Mouse (Mus musculus): ENCODE measurements at regions not wholly inside any gene's neighbourhood (a gene's known extent, or its start where the extent isn't known, plus 50 kb on each side); places are given as distances from the start of the nearest gene placed in this dataset.

- DNase-seq (ENCODE audit: low spot score) (no peak), ATAC-seq (ENCODE audit: low FRiP score) (no peak)
- H3K36me3 ChIP-seq (replicated peaks; ENCODE audit: control insufficient read depth, insufficient read depth): no peaks in the 10 kb centered on the region
- H3K9ac ChIP-seq: no peak overlapping the region
- H3K27ac ChIP-seq: no peak overlapping the region
- no peaks in the 10 kb centered on the region for H3K27me3 ChIP-seq (ENCODE audit: control insufficient read depth, insufficient read depth, low read length)
- WGBS: 83% methylated on average over 3 of the region's 3 CpGs
- H3K4me1 ChIP-seq (replicated peaks; ENCODE audit: control insufficient read depth, insufficient read depth, low read length): no peaks in the 10 kb centered on the region
- no peak overlapping the region for H3K4me2 ChIP-seq (replicated peaks)
- no peaks in the 10 kb centered on the region for H3K9me3 ChIP-seq (ENCODE audit: control insufficient read depth, low read length)
- no peak overlapping the region for H3K4me3 ChIP-seq (replicated peaks; ENCODE audit: low read length)
Observed at GRCm38 (mm10) chr6:116935024-116935423, 218.3 kb upstream of the Tmem72 start.

GRCm38 (mm10) chr6:116941576-116941975 lies 224.9 kb upstream of the Tmem72 start:
- WGBS: 76% methylated on average over 9 of the region's 9 CpGs
- Histone ChIP-seq H3K4me3 (replicated peaks; ENCODE audit: low read length) (no peak overlapping the region), H3K4me1 (replicated peaks; ENCODE audit: control insufficient read depth, insufficient read depth, low read length) (no peaks in the 10 kb centered on the region), H3K4me2 (replicated peaks) (no peak overlapping the region), H3K27ac (no peak overlapping the region), H3K9me3 (ENCODE audit: control insufficient read depth, low read length) (no peaks in the 10 kb centered on the region), H3K36me3 (replicated peaks; ENCODE audit: control insufficient read depth, insufficient read depth) (no peaks in the 10 kb centered on the region), H3K9ac (no peak overlapping the region), H3K27me3 (ENCODE audit: control insufficient read depth, insufficient read depth, low read length) (no peaks in the 10 kb centered on the region)
- no peak for ATAC-seq (ENCODE audit: low FRiP score)
- no peak for DNase-seq (ENCODE audit: low spot score)

GRCm38 (mm10) chr6:116942696-116943095 lies 225.6 kb upstream of the Cxcl12 start:
- Histone ChIP-seq H3K27me3 (ENCODE audit: control insufficient read depth, insufficient read depth, low read length) (no peaks in the 10 kb centered on the region), H3K27ac (no peak overlapping the region), H3K4me1 (replicated peaks; ENCODE audit: control insufficient read depth, insufficient read depth, low read length) (no peaks in the 10 kb centered on the region), H3K4me2 (replicated peaks) (no peak overlapping the region), H3K9me3 (ENCODE audit: control insufficient read depth, low read length) (no peaks in the 10 kb centered on the region), H3K36me3 (replicated peaks; ENCODE audit: control insufficient read depth, insufficient read depth) (no peaks in the 10 kb centered on the region), H3K4me3 (replicated peaks; ENCODE audit: low read length) (no peak overlapping the region), H3K9ac (no peak overlapping the region)
- DNase-seq (ENCODE audit: low spot score) (no peak), ATAC-seq (ENCODE audit: low FRiP score) (no peak)
- 92% methylated on average over 8 of the region's 8 CpGs for WGBS

- WGBS: 27% methylated on average over 8 of the region's 8 CpGs
- no peak overlapping the region for H3K27ac ChIP-seq
- no peak for ATAC-seq (ENCODE audit: low FRiP score)
Observed at GRCm38 (mm10) chr6:116946083-116946732, 222.1 kb upstream of the Cxcl12 start.

GRCm38 (mm10) chr6:116959611-116960010 lies 208.7 kb upstream of the Cxcl12 start:
- Histone ChIP-seq H3K27ac (no peak overlapping the region), H3K9ac (no peak overlapping the region), H3K4me3 (replicated peaks; ENCODE audit: low read length) (no peak overlapping the region), H3K36me3 (replicated peaks; ENCODE audit: control insufficient read depth, insufficient read depth) (no peaks in the 10 kb centered on the region), H3K27me3 (ENCODE audit: control insufficient read depth, insufficient read depth, low read length) (no peaks in the 10 kb centered on the region), H3K9me3 (ENCODE audit: control insufficient read depth, low read length) (no peaks in the 10 kb centered on the region), H3K4me2 (replicated peaks) (no peak overlapping the region), H3K4me1 (replicated peaks; ENCODE audit: control insufficient read depth, insufficient read depth, low read length) (no peaks in the 10 kb centered on the region)
- ATAC-seq (ENCODE audit: low FRiP score) (no peak), DNase-seq (ENCODE audit: low spot score) (no peak)
- 79% methylated on average over 13 of the region's 13 CpGs for WGBS

More at GRCm38 (mm10) chr6:116946083-116946732, 222.1 kb upstream of the Cxcl12 start:
- Histone ChIP-seq H3K4me1 (replicated peaks; ENCODE audit: control insufficient read depth, insufficient read depth, low read length) (no peaks in the 10 kb centered on the region), H3K27me3 (ENCODE audit: control insufficient read depth, insufficient read depth, low read length) (no peaks in the 10 kb centered on the region), H3K36me3 (replicated peaks; ENCODE audit: control insufficient read depth, insufficient read depth) (no peaks in the 10 kb centered on the region), H3K9ac (no peak overlapping the region), H3K4me2 (replicated peaks) (no peak overlapping the region), H3K4me3 (replicated peaks; ENCODE audit: low read length) (no peak overlapping the region), H3K9me3 (ENCODE audit: control insufficient read depth, low read length) (no peaks in the 10 kb centered on the region)
- no peak for DNase-seq (ENCODE audit: low spot score)

GRCm38 (mm10) chr6:116960641-116961040 lies 207.7 kb upstream of the Cxcl12 start:
- Histone ChIP-seq H3K9me3 (ENCODE audit: control insufficient read depth, low read length) (no peaks in the 10 kb centered on the region), H3K27me3 (ENCODE audit: control insufficient read depth, insufficient read depth, low read length) (no peaks in the 10 kb centered on the region), H3K36me3 (replicated peaks; ENCODE audit: control insufficient read depth, insufficient read depth) (no peaks in the 10 kb centered on the region), H3K9ac (no peak overlapping the region), H3K4me1 (replicated peaks; ENCODE audit: control insufficient read depth, insufficient read depth, low read length) (no peaks in the 10 kb centered on the region), H3K4me3 (replicated peaks; ENCODE audit: low read length) (no peak overlapping the region), H3K4me2 (replicated peaks) (no peak overlapping the region), H3K27ac (no peak overlapping the region)
- DNase-seq (ENCODE audit: low spot score): no peak
- no peak for ATAC-seq (ENCODE audit: low FRiP score)
- 76% methylated on average over 3 of the region's 3 CpGs for WGBS

GRCm38 (mm10) chr6:116966436-116966835 lies 201.9 kb upstream of the Cxcl12 start:
- Histone ChIP-seq H3K9ac (no peak overlapping the region), H3K27ac (no peak overlapping the region), H3K4me2 (replicated peaks) (no peak overlapping the region), H3K36me3 (replicated peaks; ENCODE audit: control insufficient read depth, insufficient read depth) (no peaks in the 10 kb centered on the region), H3K4me1 (replicated peaks; ENCODE audit: control insufficient read depth, insufficient read depth, low read length) (no peaks in the 10 kb centered on the region), H3K27me3 (ENCODE audit: control insufficient read depth, insufficient read depth, low read length) (no peaks in the 10 kb centered on the region), H3K9me3 (ENCODE audit: control insufficient read depth, low read length) (no peaks in the 10 kb centered on the region), H3K4me3 (replicated peaks; ENCODE audit: low read length) (no peak overlapping the region)
- 31% methylated on average over 3 of the region's 3 CpGs for WGBS
- DNase-seq (ENCODE audit: low spot score): peak; percentile 48
- no peak for ATAC-seq (ENCODE audit: low FRiP score)

- WGBS: 69% methylated on average over 9 of the region's 9 CpGs
- ATAC-seq (ENCODE audit: low FRiP score): no peak
- Histone ChIP-seq H3K9me3 (ENCODE audit: control insufficient read depth, low read length) (0 out of 2 replicates have a peak, but pooled peaks cover 3% of the 10 kb centered on the region), H3K36me3 (replicated peaks; ENCODE audit: control insufficient read depth, insufficient read depth) (no peaks in the 10 kb centered on the region), H3K4me2 (replicated peaks) (no peak overlapping the region), H3K9ac (no peak overlapping the region), H3K27ac (no peak overlapping the region), H3K4me3 (replicated peaks; ENCODE audit: low read length) (no peak overlapping the region), H3K4me1 (replicated peaks; ENCODE audit: control insufficient read depth, insufficient read depth, low read length) (no peaks in the 10 kb centered on the region), H3K27me3 (ENCODE audit: control insufficient read depth, insufficient read depth, low read length) (no peaks in the 10 kb centered on the region)
- DNase-seq (ENCODE audit: low spot score): no peak
Observed at GRCm38 (mm10) chr6:116969381-116969910, 198.9 kb upstream of the Cxcl12 start.

GRCm38 (mm10) chr6:116974841-116975240 lies 193.5 kb upstream of the Cxcl12 start:
- no peaks in the 10 kb centered on the region for H3K4me1 ChIP-seq (replicated peaks; ENCODE audit: control insufficient read depth, insufficient read depth, low read length)
- no peaks in the 10 kb centered on the region for H3K36me3 ChIP-seq (replicated peaks; ENCODE audit: control insufficient read depth, insufficient read depth)
- ATAC-seq (ENCODE audit: low FRiP score) (no peak), DNase-seq (ENCODE audit: low spot score) (no peak)
- 0 out of 2 replicates have a peak, but pooled peaks cover 3% of the 10 kb centered on the region for H3K9me3 ChIP-seq (ENCODE audit: control insufficient read depth, low read length)
- no peaks in the 10 kb centered on the region for H3K27me3 ChIP-seq (ENCODE audit: control insufficient read depth, insufficient read depth, low read length)
- no peak overlapping the region for H3K9ac ChIP-seq
- 88% methylated on average over 3 of the region's 3 CpGs for WGBS
- H3K27ac ChIP-seq: no peak overlapping the region
- no peak overlapping the region for H3K4me2 ChIP-seq (replicated peaks)
- H3K4me3 ChIP-seq (replicated peaks; ENCODE audit: low read length): no peak overlapping the region
